Mouse (Mus musculus): Measurements from ENCODE around the gene Egr4. TPM values are rescaled to one million over a fixed set of nuclear protein-coding genes. Genes with fewer than 3 reads are reported as not detected.

Gene Egr4
- polyA plus RNA-seq, 1 experiment from 2014 or later, result not detected

- H3K9ac ChIP-seq, result no peak overlapping the region
- H3K27me3 ChIP-seq (replicated peaks), result peaks cover 92% of the 10 kb centered on the region
- no peaks in the 10 kb centered on the region for H3K36me3 ChIP-seq
- H3K4me3 ChIP-seq, result peak overlapping the region; percentile 51
- no peak for ATAC-seq (ENCODE audit: insufficient number of reproducible peaks, low FRiP score)
- H3K4me2 ChIP-seq, result peak overlapping the region; percentile 83
- H3K9me3 ChIP-seq (replicated peaks), result no peaks in the 10 kb centered on the region
- under 1% methylated on average over 33 of the region's 36 CpGs for WGBS
- peaks cover 21% of the 10 kb centered on the region for H3K4me1 ChIP-seq (replicated peaks)
- H3K27ac ChIP-seq (ENCODE audit: poor library complexity, severe bottlenecking), result no peak overlapping the region
Observed at GRCm38 (mm10) chr6:85512056-85512440, 1.3 kb downstream of the Egr4 start.

- Histone ChIP-seq H3K4me3 (peak overlapping the region; percentile 51), H3K9ac (no peak overlapping the region), H3K27me3 (replicated peaks) (peaks cover 94% of the 10 kb centered on the region), H3K27ac (ENCODE audit: poor library complexity, severe bottlenecking) (no peak overlapping the region), H3K4me2 (peak overlapping the region; percentile 83), H3K4me1 (replicated peaks) (peaks cover 21% of the 10 kb centered on the region), H3K36me3 (no peaks in the 10 kb centered on the region), H3K9me3 (replicated peaks) (no peaks in the 10 kb centered on the region)
- no peak for ATAC-seq (ENCODE audit: insufficient number of reproducible peaks, low FRiP score)
- WGBS, result under 1% methylated on average over 88 of the region's 88 CpGs
Observed at GRCm38 (mm10) chr6:85511286-85512055, 1.9 kb downstream of the Egr4 start.

DNA sequence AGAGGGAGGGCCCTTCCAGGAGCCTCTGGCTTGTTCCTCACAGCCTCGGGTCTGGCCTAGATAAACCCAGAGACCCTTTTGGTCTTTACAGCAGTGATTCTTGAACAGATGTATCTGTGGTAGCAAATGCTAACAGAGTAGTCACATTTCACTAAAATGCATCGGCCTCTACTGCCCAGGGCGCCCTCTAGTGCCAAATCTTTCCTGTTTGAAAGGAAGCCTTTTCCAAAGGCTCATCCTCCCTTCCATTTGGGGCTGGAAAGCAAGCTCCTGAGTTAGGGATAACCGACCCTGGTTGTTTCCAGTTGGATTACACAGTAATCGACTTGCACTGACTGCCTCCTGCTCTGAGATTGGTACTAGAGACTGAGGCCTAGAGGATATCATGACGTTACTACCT is 2.9 kb downstream of the Egr4 start:
- Histone ChIP-seq H3K4me3 (no peak overlapping the region), H3K27ac (ENCODE audit: poor library complexity, severe bottlenecking) (no peak overlapping the region), H3K36me3 (no peaks in the 10 kb centered on the region), H3K27me3 (replicated peaks) (peaks cover 90% of the 10 kb centered on the region), H3K9me3 (replicated peaks) (no peaks in the 10 kb centered on the region), H3K4me1 (replicated peaks) (peaks cover 21% of the 10 kb centered on the region), H3K4me2 (no peak overlapping the region), H3K9ac (no peak overlapping the region)
- WGBS, result 2% methylated on average over 6 of the region's 6 CpGs
- ATAC-seq (ENCODE audit: insufficient number of reproducible peaks, low FRiP score), result no peak

DNA sequence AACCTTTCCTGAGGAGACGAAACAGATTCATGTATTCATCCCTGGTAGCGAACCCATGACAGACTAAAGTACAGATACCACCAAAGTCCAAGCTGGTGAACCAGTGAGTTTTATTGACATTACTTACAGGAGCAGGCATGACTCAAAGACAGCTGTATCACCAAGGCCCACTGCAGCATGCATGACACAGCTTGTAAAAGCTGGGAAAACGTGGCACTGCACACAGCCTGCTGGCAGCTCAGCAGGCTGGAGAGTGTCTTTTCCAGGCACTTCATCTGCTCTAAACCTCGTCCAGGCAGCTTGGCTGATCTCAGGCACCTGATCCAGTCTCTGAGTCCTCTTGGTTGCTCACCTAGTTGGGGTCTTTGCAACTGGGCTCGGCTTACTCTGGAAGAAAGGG is 4.8 kb downstream of the Egr4 start:
- H3K4me3 ChIP-seq, result no peak overlapping the region
- H3K4me2 ChIP-seq, result no peak overlapping the region
- H3K36me3 ChIP-seq, result no peaks in the 10 kb centered on the region
- no peak for ATAC-seq (ENCODE audit: insufficient number of reproducible peaks, low FRiP score)
- H3K27me3 ChIP-seq (replicated peaks), result peaks cover 93% of the 10 kb centered on the region
- no peak overlapping the region for H3K27ac ChIP-seq (ENCODE audit: poor library complexity, severe bottlenecking)
- H3K4me1 ChIP-seq (replicated peaks), result peaks cover 21% of the 10 kb centered on the region
- no peaks in the 10 kb centered on the region for H3K9me3 ChIP-seq (replicated peaks)
- 42% methylated on average over 5 of the region's 5 CpGs for WGBS
- no peak overlapping the region for H3K9ac ChIP-seq

DNA sequence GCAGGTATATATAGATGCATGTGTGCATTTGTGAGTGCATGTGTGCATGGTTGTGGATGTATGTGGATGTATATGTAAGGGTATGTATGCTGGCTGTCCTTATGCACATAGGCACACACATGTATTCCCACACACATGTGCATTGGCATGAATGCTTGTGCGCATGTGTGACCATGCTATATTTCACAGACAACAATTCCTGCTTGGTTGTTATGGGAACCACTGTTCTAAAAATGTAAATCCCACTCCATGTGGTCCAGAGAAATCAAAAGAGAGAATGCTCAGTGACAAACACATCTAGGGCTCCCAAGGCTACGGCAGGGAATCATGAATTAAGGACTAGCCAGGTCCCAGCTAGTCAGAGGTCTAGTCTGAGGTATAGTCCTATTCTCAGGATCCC is 8.5 kb downstream of the Egr4 start:
- Histone ChIP-seq H3K4me2 (no peak overlapping the region), H3K27me3 (replicated peaks) (peaks cover 92% of the 10 kb centered on the region), H3K4me1 (replicated peaks) (peaks cover 15% of the 10 kb centered on the region; the same call in 1 of the 2 replicates), H3K9me3 (replicated peaks) (no peaks in the 10 kb centered on the region), H3K4me3 (no peak overlapping the region), H3K27ac (ENCODE audit: poor library complexity, severe bottlenecking) (no peak overlapping the region), H3K9ac (no peak overlapping the region), H3K36me3 (no peaks in the 10 kb centered on the region)
- WGBS, result 68% methylated on average over 2 of the region's 2 CpGs
- ATAC-seq (ENCODE audit: insufficient number of reproducible peaks, low FRiP score), result no peak

- H3K27me3 ChIP-seq (replicated peaks), result peaks cover 78% of the 10 kb centered on the region
- H3K27ac ChIP-seq (ENCODE audit: poor library complexity, severe bottlenecking), result no peak within 1 kb of the TSS
Observed at GRCm38 (mm10) chr6:85502911-85503250, 10.5 kb downstream of the Egr4 start, which contains the start of gene Fbxo41. Gene Fbxo41, minus strand, starts transcription at chr6:85502994.

DNA sequence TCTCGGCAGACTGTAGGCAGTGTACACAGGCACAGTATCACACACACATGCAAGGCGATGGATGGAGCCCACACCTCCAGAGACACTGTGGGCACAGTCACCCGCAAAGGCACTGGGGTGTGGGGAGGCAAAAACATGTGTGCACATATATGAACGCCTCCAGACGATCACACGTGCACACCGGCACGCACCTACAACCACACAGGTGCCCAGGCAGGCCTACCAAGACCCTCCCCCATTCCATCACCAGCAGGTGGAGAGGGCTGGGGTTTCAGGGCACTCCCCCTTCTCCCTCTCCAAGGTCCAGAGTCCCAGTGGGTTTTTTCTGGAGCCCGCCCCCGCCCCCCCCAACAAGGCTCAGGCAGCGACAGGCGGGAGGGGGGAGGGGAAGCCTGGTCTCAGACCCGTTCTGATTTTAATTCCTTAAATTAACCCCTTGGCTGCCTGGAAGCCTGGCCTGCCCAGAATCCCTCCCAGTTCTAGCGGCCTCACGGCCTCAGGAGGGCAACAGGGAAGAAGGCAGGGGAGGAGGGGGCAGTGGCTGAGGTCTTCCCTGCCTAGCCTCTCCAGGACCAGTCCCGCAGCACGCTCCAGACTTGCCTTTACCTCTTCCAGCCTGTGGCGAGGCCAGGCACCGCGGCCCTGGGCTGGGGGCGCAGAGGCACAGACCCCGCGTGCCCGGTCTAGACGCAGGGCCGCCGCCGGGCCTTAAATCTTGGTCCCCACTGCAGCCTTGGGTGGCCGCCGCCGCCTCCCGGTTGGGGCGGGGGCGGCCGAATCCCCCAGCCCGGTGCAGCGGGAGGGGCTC is 11.1 kb downstream of the Egr4 start:
- Histone ChIP-seq H3K27me3 (replicated peaks) (peaks cover 72% of the 10 kb centered on the region), H3K27ac (ENCODE audit: poor library complexity, severe bottlenecking) (no peak overlapping the region), H3K9ac (peak overlapping the region; percentile 72), H3K36me3 (no peaks in the 10 kb centered on the region), H3K9me3 (replicated peaks) (no peaks in the 10 kb centered on the region), H3K4me3 (peak overlapping the region; percentile 77), H3K4me1 (replicated peaks) (peaks cover 15% of the 10 kb centered on the region; the same call in 1 of the 2 replicates), H3K4me2 (peak overlapping the region; percentile 97)
- ATAC-seq (ENCODE audit: insufficient number of reproducible peaks, low FRiP score), result peak; percentile 48; the same call in 1 of the 2 replicates
- WGBS, result 2% methylated on average over 36 of the region's 37 CpGs

More at GRCm38 (mm10) chr6:85502911-85503250, 10.5 kb downstream of the Egr4 start, which contains the start of gene Fbxo41:
- Histone ChIP-seq H3K4me1 (replicated peaks) (peaks cover 15% of the 10 kb centered on the region; the same call in 1 of the 2 replicates), H3K9me3 (replicated peaks) (no peaks in the 10 kb centered on the region), H3K9ac (peak within 1 kb of the TSS; percentile 72), H3K4me2 (peak within 1 kb of the TSS; percentile 97), H3K4me3 (peak within 1 kb of the TSS; percentile 77), H3K36me3 (no peaks in the 10 kb centered on the region)
- ATAC-seq (ENCODE audit: insufficient number of reproducible peaks, low FRiP score), result peak; percentile 29; the same call in 1 of the 2 replicates
- under 1% methylated on average over 20 of the region's 22 CpGs for WGBS

- peaks cover 67% of the 10 kb centered on the region for H3K27me3 ChIP-seq (replicated peaks)
- H3K4me1 ChIP-seq (replicated peaks), result peaks cover 15% of the 10 kb centered on the region; the same call in 1 of the 2 replicates
- H3K36me3 ChIP-seq, result no peaks in the 10 kb centered on the region
- no peak overlapping the region for H3K9ac ChIP-seq
- H3K9me3 ChIP-seq (replicated peaks), result no peaks in the 10 kb centered on the region
- WGBS, result 16% methylated on average over 6 of the region's 6 CpGs
- no peak for ATAC-seq (ENCODE audit: insufficient number of reproducible peaks, low FRiP score)
- H3K4me3 ChIP-seq, result peak overlapping the region; percentile 77; the same call in 1 of the 2 replicates
- no peak overlapping the region for H3K27ac ChIP-seq (ENCODE audit: poor library complexity, severe bottlenecking)
- H3K4me2 ChIP-seq, result no peak overlapping the region
Observed at GRCm38 (mm10) chr6:85501571-85502102, 11.8 kb downstream of the Egr4 start.

GRCm38 (mm10) chr6:85500416-85500815 is 13.0 kb downstream of the Egr4 start:
- Histone ChIP-seq H3K4me1 (replicated peaks) (peaks cover 15% of the 10 kb centered on the region; the same call in 1 of the 2 replicates), H3K27me3 (replicated peaks) (peaks cover 60% of the 10 kb centered on the region), H3K36me3 (no peaks in the 10 kb centered on the region), H3K27ac (ENCODE audit: poor library complexity, severe bottlenecking) (no peak overlapping the region), H3K9me3 (replicated peaks) (no peaks in the 10 kb centered on the region), H3K9ac (no peak overlapping the region), H3K4me3 (no peak overlapping the region), H3K4me2 (no peak overlapping the region)
- no peak for ATAC-seq (ENCODE audit: insufficient number of reproducible peaks, low FRiP score)
- WGBS, result 56% methylated on average over 1 of the region's 1 CpGs

DNA sequence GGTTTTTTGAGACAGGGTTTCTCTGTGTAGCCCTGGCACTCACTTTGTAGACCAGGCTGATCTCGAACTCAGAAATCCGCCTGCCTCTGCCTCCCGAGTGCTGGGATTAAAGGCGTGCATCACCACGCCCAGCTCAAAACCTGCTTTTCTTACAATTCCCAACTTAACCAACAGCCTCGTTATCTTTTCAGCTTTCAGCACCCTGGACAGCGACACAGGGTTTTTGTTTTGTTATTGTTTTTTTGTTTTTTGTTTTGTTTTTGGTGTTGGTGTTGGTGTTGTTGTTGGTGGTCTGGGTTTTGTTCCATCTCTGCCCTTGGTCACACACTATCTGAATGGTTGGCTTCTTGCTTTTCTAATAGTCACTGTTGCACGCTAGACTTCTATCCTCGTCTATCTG is 15.2 kb downstream of the Egr4 start:
- H3K4me2 ChIP-seq, result no peak overlapping the region
- 53% methylated on average over 9 of the region's 9 CpGs for WGBS
- peaks cover 14% of the 10 kb centered on the region; the same call in 1 of the 2 replicates for H3K4me1 ChIP-seq (replicated peaks)
- H3K27me3 ChIP-seq (replicated peaks), result peaks cover 40% of the 10 kb centered on the region
- H3K9ac ChIP-seq, result no peak overlapping the region
- no peak for ATAC-seq (ENCODE audit: insufficient number of reproducible peaks, low FRiP score)
- no peaks in the 10 kb centered on the region for H3K36me3 ChIP-seq
- H3K9me3 ChIP-seq (replicated peaks), result no peaks in the 10 kb centered on the region
- no peak overlapping the region for H3K4me3 ChIP-seq
- no peak overlapping the region for H3K27ac ChIP-seq (ENCODE audit: poor library complexity, severe bottlenecking)

GRCm38 (mm10) chr6:85496976-85497375 is 16.4 kb downstream of the Egr4 start:
- peaks cover 29% of the 10 kb centered on the region for H3K27me3 ChIP-seq (replicated peaks)
- no peak overlapping the region for H3K9ac ChIP-seq
- peaks cover 3% of the 10 kb centered on the region; the same call in 1 of the 2 replicates for H3K4me1 ChIP-seq (replicated peaks)
- no peak for ATAC-seq (ENCODE audit: insufficient number of reproducible peaks, low FRiP score)
- H3K4me3 ChIP-seq, result no peak overlapping the region
- no peak overlapping the region for H3K4me2 ChIP-seq
- no peaks in the 10 kb centered on the region for H3K9me3 ChIP-seq (replicated peaks)
- H3K27ac ChIP-seq (ENCODE audit: poor library complexity, severe bottlenecking), result no peak overlapping the region
- no peaks in the 10 kb centered on the region for H3K36me3 ChIP-seq
